Comparison of ENCODE assay signal across 29 mouse cellular contexts in the genomic region with DNA sequence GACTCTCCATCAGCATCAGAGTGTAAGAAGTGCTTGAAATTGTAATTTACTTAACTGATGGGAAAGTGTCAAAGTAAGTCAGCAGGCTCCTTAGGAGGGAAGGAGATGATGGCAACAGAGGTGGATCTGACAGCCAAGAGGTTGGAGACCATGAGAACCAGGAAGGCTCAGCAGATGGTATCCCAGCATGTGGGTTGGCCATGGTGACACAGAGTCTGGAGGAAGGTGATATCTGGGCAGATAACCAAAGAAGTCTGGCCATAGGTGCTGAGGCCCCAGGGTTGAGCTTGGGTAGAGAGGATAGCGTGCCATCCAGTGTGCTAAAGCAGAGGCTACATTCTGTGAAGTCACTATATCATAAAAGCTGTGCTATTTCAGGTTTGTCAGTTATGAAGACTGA. TPM values are rescaled to one million over a fixed set of nuclear protein-coding genes. Genes with fewer than 3 reads are reported as not detected.
DNase-seq lines count a peak whose midpoint lies in the region; ATAC-seq and TF ChIP-seq lines count a peak whose summit lies in the region.
"Had no signal": no experiment of that assay in that cellular context is flagged by ENCODE, and none has a peak within 500 bp of the region (broad histone marks: within the 10 kb centered on the region; RNA-seq: fewer than 3 reads in every experiment).

No protein-coding gene starts in this region.

- H3K9me3 ChIP-seq in hindbrain, embryonic 15.5 days, result no peaks in the 10 kb centered on the region
- no peaks in the 10 kb centered on the region for H3K9me3 ChIP-seq in hindbrain, embryonic 14.5 days (ENCODE audit: control insufficient read depth, low read length)
- H3K9me3 ChIP-seq in stomach, postnatal 0 days (ENCODE audit: control insufficient read depth, low read length), result no peaks in the 10 kb centered on the region
- H3K9me3 ChIP-seq: embryonic facial prominence, embryonic 10.5 days; embryonic facial prominence, embryonic 15.5 days; forebrain, embryonic 12.5 days; G1E; hindbrain, embryonic 13.5 days; intestine, embryonic 15.5 days; limb, embryonic 12.5 days; lung, embryonic 15.5 days; midbrain, embryonic 10.5 days; midbrain, embryonic 15.5 days; neural tube, embryonic 12.5 days; stomach, embryonic 15.5 days had no signal

- H3K4me2 ChIP-seq in hindbrain, embryonic 15.5 days, result no peak overlapping the region
- H3K4me2 ChIP-seq in hindbrain, embryonic 14.5 days (replicated peaks), result no peak overlapping the region
- H3K4me2 ChIP-seq in stomach, postnatal 0 days (replicated peaks; ENCODE audit: low read depth), result no peak overlapping the region
- H3K4me2 ChIP-seq: embryonic facial prominence, embryonic 15.5 days; forebrain, embryonic 12.5 days; hindbrain, embryonic 13.5 days; intestine, embryonic 15.5 days; limb, embryonic 12.5 days; liver, embryonic 11.5 days; lung, embryonic 15.5 days; midbrain, embryonic 15.5 days; neural tube, embryonic 12.5 days; stomach, embryonic 15.5 days had no signal

- H3K27me3 ChIP-seq in hindbrain, embryonic 15.5 days, result no peaks in the 10 kb centered on the region
- H3K27me3 ChIP-seq in hindbrain, embryonic 14.5 days (ENCODE audit: control insufficient read depth, insufficient read depth, low read length), result no peaks in the 10 kb centered on the region
- H3K27me3 ChIP-seq in stomach, postnatal 0 days (ENCODE audit: control insufficient read depth, insufficient read depth, low read length), result no peaks in the 10 kb centered on the region
- H3K27me3 ChIP-seq: embryonic facial prominence, embryonic 15.5 days; forebrain, embryonic 12.5 days; hindbrain, embryonic 13.5 days; intestine, embryonic 15.5 days; limb, embryonic 12.5 days; lung, embryonic 15.5 days; midbrain, embryonic 15.5 days; neural tube, embryonic 12.5 days; stomach, embryonic 15.5 days had no signal

- no peak overlapping the region for H3K4me3 ChIP-seq in hindbrain, embryonic 15.5 days
- no peak overlapping the region for H3K4me3 ChIP-seq in hindbrain, embryonic 14.5 days (replicated peaks; ENCODE audit: low read length)
- H3K4me3 ChIP-seq in stomach, postnatal 0 days (ENCODE audit: low read depth, low read length), result no peak overlapping the region
- H3K4me3 ChIP-seq: embryonic facial prominence, embryonic 10.5 days; embryonic facial prominence, embryonic 15.5 days; forebrain, embryonic 12.5 days; hindbrain, embryonic 13.5 days; intestine, embryonic 15.5 days; limb, embryonic 12.5 days; lung, embryonic 15.5 days; midbrain, embryonic 10.5 days; midbrain, embryonic 15.5 days; myocyte; neural tube, embryonic 12.5 days; stomach, embryonic 15.5 days had no signal

- H3K27ac ChIP-seq in hindbrain, embryonic 15.5 days (replicated peaks), result no peak overlapping the region
- H3K27ac ChIP-seq in hindbrain, embryonic 14.5 days, result no peak overlapping the region
- no peak overlapping the region for H3K27ac ChIP-seq in stomach, postnatal 0 days (replicated peaks)
- H3K27ac ChIP-seq: embryonic facial prominence, embryonic 10.5 days; embryonic facial prominence, embryonic 15.5 days; forebrain, embryonic 12.5 days; hindbrain, embryonic 13.5 days; intestine, embryonic 15.5 days; limb, embryonic 12.5 days; lung, embryonic 15.5 days; midbrain, embryonic 10.5 days; midbrain, embryonic 15.5 days; neural tube, embryonic 12.5 days; stomach, embryonic 15.5 days had no signal

- no peak overlapping the region for H3K9ac ChIP-seq in hindbrain, embryonic 15.5 days
- no peak overlapping the region for H3K9ac ChIP-seq in hindbrain, embryonic 14.5 days
- H3K9ac ChIP-seq in stomach, postnatal 0 days (ENCODE audit: low read length), result no peak overlapping the region
- H3K9ac ChIP-seq: embryonic facial prominence, embryonic 15.5 days; forebrain, embryonic 12.5 days; forebrain, postnatal 0 days; hindbrain, embryonic 13.5 days; intestine, embryonic 15.5 days; limb, embryonic 12.5 days; lung, embryonic 15.5 days; midbrain, embryonic 15.5 days; neural tube, embryonic 12.5 days; stomach, embryonic 15.5 days had no signal

- no peak for TF ChIP-seq CTCF in stomach, postnatal 0 days (IDR thresholded peaks at IDR 0.05; ENCODE audit: low read depth)

- ATAC-seq in hindbrain, embryonic 15.5 days (ENCODE audit: low FRiP score, low read depth), result 0 out of 2 replicates have a peak, but pooled peaks have one; percentile 23
- ATAC-seq in hindbrain, embryonic 14.5 days (ENCODE audit: low FRiP score), result no peak
- ATAC-seq in stomach, postnatal 0 days (ENCODE audit: low FRiP score, low TSS enrichment), result no peak
- ATAC-seq: forebrain, postnatal 0 days; intestine, embryonic 15.5 days; midbrain, embryonic 15.5 days had no signal

- H3K4me1 ChIP-seq in hindbrain, embryonic 15.5 days (replicated peaks), result no peaks in the 10 kb centered on the region
- H3K4me1 ChIP-seq in hindbrain, embryonic 14.5 days (replicated peaks; ENCODE audit: control insufficient read depth, insufficient read depth, low read length), result no peaks in the 10 kb centered on the region
- no peaks in the 10 kb centered on the region for H3K4me1 ChIP-seq in stomach, postnatal 0 days (replicated peaks; ENCODE audit: control insufficient read depth, insufficient read depth)
- H3K4me1 ChIP-seq: embryonic facial prominence, embryonic 10.5 days; embryonic facial prominence, embryonic 15.5 days; forebrain, embryonic 12.5 days; hindbrain, embryonic 13.5 days; intestine, embryonic 15.5 days; limb, embryonic 12.5 days; lung, embryonic 15.5 days; midbrain, embryonic 10.5 days; midbrain, embryonic 15.5 days; neural tube, embryonic 12.5 days; stomach, embryonic 15.5 days had no signal

- intact Hi-C loops in gastrocnemius, postnatal 14 days (cut with DNase I; ENCODE audit: low total_unique reads), result no loop called here

- WGBS in hindbrain, embryonic 15.5 days, result 87% methylated on average over 1 of the region's 1 CpGs
- 88% methylated on average over 1 of the region's 1 CpGs for WGBS in hindbrain, embryonic 14.5 days
- 76% methylated on average over 1 of the region's 1 CpGs for WGBS in stomach, postnatal 0 days

- no peaks in the 10 kb centered on the region for H3K36me3 ChIP-seq in hindbrain, embryonic 15.5 days
- no peaks in the 10 kb centered on the region for H3K36me3 ChIP-seq in hindbrain, embryonic 14.5 days (replicated peaks; ENCODE audit: control insufficient read depth, insufficient read depth)
- no peaks in the 10 kb centered on the region for H3K36me3 ChIP-seq in stomach, postnatal 0 days (ENCODE audit: control insufficient read depth, insufficient read depth, low read length)
- H3K36me3 ChIP-seq: embryonic facial prominence, embryonic 10.5 days; embryonic facial prominence, embryonic 15.5 days; forebrain, embryonic 12.5 days; G1E; hindbrain, embryonic 13.5 days; intestine, embryonic 15.5 days; limb, embryonic 12.5 days; lung, embryonic 15.5 days; midbrain, embryonic 10.5 days; midbrain, embryonic 15.5 days; neural tube, embryonic 12.5 days; stomach, embryonic 15.5 days had no signal

- DNase-seq in hindbrain, embryonic 14.5 days (ENCODE audit: low spot score), result no peak
- DNase-seq in brain, adult 2 months (ENCODE audit: low read depth, low spot score), result peak; percentile 99
- DNase-seq in cerebellum, adult 18-20 months, result peak; percentile 96 to 98
- DNase-seq in cerebellum, postnatal 10 days, result peak; percentile 97 to 98
- DNase-seq in gastrocnemius, postnatal 14 days, result no peak
- no peak for DNase-seq in right cerebral cortex, adult 2 months (ENCODE audit: low spot score in 2 of 2)
- DNase-seq in stomach, postnatal 0 days (ENCODE audit: low spot score), result no peak
- DNase-seq: forebrain, postnatal 0 days; heart, postnatal 14 days; kidney, adult 2 months; kidney, postnatal 36 days; right cerebral cortex, postnatal 25 days; thymus, postnatal 14 days had no signal

- TF ChIP-seq EP300 in stomach, postnatal 0 days (optimal IDR thresholded peaks at IDR 0.05), result no peak

RNA-seq across cellular contexts. Expression of a gene that starts 32.0 kb away (rescaled TPM):
- polyA plus RNA-seq in hindbrain, embryonic 15.5 days (2015; fragmentation: Nextera tagmentation; extraction: Ambion mirVana), result 5.4 and 6.1 TPM in 2 replicates
- polyA plus RNA-seq in hindbrain, embryonic 14.5 days (2014; fragmentation: Nextera tagmentation; extraction: Ambion mirVana), result 1.7 and 2.1 TPM in 2 replicates
- total RNA-seq in gastrocnemius, postnatal 14 days (2021), result not detected
- 1.8 and 2.1 TPM in 2 replicates for polyA plus RNA-seq in stomach, postnatal 0 days (2015; fragmentation: Nextera tagmentation; extraction: Ambion mirVana)
- total RNA-seq: gastrocnemius, adult 8-10 months had no signal
- polyA plus RNA-seq: G1E, myocyte had no signal

Comparison
In these comparisons a context has a peak if more than half of its experiments do, and no peak if none do; other contexts are left out.
1. DNase-seq: peak in brain, adult 2 months (single experiment), cerebellum, adult 18-20 months (2 of 2) and cerebellum, postnatal 10 days (2 of 2); none in hindbrain, embryonic 14.5 days (single experiment), gastrocnemius, postnatal 14 days (single experiment), right cerebral cortex, adult 2 months (0 of 2) and stomach, postnatal 0 days (single experiment).